Mouse (Mus musculus) spleen, postnatal 36 days (tissue): ENCODE data around the gene Icam1.

ENCODE experiments used
- DNase-seq, 2 experiments: peaks; one replicate each; pipeline ENCODE4 v3.0.0; 2022; ENCODE audit warnings: low spot score in 2 of 2, mixed read lengths in 1 of 2

Gene Icam1

DNA sequence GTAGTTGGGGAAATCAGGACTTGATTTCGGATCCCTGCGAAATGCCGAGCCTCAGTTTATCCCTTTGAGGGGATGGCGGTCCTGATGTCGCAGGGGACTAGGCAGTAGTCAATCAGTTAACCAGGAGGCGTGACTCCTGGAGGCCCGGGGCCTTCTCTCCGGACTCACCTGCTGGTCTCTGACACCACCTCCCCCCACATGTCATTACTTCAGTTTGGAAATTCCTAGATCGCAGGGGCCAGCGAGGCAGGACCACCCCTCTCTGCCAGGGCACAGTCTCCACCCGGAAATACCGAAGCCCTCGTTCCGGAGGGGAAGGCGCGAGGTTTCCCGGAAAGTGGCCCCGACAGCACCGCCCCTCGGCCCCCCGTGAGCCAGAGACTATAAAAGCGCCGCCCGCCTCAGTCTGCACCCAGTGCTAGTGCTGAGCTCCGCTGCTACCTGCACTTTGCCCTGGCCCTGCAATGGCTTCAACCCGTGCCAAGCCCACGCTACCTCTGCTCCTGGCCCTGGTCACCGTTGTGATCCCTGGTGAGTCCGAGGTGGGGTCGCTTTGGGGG is at the start of gene Icam1:
Gene Icam1, plus strand, starts transcription at position 415 of the 560 bp plus-strand sequence.
- DNase-seq: peak; percentile 85 to 87

DNA sequence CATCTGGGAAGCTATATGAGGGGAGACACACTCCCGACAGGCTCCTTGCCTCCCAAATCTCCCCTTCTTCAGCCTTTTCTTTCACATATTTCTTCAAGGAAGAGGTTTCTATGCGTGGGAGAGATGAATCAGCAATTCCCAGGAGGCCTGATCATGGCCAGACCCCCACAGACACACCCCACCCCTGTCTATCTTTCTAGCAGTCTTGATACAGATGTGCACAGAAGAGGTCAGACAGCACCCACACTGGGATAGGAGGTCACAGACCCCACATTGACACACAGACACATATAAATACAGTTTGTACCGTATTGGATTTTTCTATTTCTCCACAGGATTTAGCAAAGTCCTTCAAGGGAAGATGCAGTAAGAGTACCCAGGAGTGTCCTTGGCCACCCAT is 49.8 kb upstream of the Icam1 start:
- DNase-seq: no peak

DNA sequence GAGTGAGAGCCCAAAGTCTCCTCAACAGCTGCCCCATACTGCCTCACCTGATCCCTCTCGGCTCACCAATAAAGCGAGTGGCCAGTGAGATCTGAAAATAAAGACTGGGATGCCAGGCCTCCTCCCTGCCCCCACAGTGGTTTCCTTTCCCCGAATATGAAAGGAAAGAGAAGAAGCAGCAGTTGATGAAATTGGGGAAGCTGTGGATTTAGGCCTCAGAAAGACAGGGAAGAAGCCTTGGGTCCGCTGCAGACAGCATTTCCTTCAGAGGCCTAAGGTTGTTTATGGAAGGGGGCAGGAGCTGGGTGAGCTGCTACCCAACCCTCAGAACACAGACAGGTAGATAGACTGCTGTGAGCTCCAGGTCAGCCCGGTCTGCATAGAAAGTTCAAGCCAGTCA is 49.0 kb upstream of the Icam1 start:
- DNase-seq: no peak

- no peak for DNase-seq
These were observed 44.0 kb upstream of the Icam1 start for GRCm38 (mm10) chr9:20971751-20972140.

GRCm38 (mm10) chr9:20972141-20972992 is 43.4 kb upstream of the Icam1 start:
- DNase-seq: no peak

DNA sequence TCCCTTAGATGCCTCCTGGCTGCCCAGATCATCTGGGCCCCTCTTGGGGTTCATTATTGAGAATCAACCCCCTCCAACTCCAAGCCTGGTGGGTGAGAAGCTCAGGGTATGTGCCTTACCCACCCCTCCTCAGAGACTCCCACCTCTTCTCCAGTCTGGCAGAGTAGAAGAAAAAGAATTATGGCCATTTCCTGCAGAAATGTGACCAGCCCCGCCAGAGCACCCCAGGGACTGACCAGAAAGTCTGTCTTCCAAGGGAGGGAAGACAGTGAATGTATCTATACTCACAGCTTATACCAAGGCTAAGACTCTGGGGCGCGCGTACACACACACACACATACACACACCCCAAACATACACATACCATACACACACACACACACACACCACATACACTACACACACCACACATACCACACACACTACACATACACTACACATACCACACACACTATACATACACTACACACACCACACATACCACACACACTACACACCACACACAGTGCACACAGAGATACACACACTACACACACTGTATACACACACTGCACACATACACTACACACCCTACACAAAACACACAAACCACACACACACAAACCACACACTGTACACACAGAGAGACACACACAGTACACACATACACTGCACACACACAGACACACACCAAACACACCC is 42.6 kb upstream of the Icam1 start:
- DNase-seq: no peak

DNA sequence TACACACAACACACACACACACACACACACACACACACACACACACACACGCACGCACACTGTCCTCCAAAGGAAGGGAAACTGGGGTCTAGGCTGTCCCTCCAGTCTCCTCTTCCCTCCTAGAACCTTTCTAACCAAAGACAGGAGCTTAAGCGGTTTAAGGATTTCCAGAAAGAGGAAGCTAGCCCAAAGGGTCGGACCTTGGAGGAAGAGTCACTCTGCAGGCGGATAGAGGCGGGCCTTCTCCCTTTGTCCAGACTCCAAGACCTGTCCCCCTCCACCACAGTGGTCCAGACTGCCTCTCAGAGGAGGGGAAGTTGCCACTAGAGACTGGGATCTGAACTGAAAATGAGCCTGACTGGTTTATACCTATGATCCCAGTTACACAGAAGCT is 42.1 kb upstream of the Icam1 start:
- no peak for DNase-seq

- no peak for DNase-seq
These were observed 40.2 kb upstream of the Icam1 start for GRCm38 (mm10) chr9:20975431-20976215.

GRCm38 (mm10) chr9:20976216-20976960 is 39.4 kb upstream of the Icam1 start, which contains the start of gene S1pr2:
TSS of gene S1pr2 (minus strand) at chr9:20976781.
- peak; percentile 53 to 59 for DNase-seq

DNA sequence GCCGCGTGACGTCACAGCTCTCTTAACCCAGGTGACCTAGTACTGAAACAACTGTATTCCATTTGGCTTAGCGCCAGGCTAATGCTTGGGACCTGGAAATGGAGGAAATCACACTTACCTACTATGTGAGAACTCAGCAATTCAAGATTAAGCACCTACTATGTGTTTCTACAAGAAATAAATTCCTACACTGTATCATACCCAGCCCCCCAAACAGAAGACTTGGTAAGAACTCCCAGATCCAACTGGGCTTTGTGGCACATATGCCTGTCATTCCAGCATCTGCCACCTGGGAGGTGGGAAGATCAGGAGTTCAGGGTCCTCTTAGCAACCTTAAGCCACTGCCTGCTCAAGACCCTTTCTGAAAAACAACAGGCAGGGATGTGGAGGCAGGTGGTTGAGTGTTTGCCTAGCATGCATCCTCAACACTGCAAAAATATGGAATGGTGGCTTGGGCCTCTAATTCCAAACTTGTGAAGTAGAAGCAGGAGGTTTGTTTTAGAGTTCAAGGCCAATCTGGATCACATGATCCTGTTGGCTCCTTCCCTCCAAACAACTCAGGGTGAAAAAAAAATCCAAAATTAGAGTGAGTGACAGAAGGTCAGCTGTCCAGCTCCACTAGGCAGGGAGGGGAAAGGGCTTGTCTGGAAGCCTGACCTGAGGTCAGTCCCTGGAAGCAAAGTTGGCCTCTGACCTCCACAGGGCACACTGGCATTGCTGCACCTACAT is 38.7 kb upstream of the Icam1 start:
- DNase-seq: no peak

DNA sequence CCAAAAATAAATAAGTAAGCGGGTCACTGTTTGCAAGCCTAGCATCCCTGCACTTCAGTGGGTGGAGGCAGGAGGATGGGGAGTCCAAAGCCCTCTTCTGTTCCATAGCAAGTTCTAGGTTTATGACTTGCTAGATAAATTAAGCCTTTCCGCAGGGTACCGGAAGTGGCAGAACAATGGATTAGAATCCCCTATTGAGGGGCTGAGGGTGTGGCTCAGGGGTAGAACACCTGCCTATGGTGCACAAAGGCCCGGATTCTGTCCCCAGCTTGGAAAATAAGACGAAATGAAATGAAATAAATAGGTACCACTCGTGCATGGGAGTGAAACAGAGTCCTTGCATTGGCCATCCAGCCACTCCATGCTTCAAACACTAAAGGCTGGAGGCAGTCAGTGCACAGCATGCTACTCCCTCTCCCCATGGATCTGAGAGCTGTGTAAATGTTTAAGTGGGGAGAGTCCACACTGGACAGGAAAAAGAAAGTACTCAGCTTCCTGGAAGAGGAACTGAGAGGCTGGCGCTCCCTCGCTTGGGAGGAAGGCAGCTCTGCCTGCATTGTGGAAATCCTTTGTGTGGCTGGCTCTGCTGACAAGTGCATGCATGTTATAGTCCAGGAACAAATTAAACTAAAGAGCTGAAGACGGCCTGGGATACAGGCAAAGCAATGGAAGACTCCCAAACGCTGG is 37.2 kb upstream of the Icam1 start:
- DNase-seq: no peak

- DNase-seq: no peak
These were observed 36.6 kb upstream of the Icam1 start for GRCm38 (mm10) chr9:20979181-20979580.

DNA sequence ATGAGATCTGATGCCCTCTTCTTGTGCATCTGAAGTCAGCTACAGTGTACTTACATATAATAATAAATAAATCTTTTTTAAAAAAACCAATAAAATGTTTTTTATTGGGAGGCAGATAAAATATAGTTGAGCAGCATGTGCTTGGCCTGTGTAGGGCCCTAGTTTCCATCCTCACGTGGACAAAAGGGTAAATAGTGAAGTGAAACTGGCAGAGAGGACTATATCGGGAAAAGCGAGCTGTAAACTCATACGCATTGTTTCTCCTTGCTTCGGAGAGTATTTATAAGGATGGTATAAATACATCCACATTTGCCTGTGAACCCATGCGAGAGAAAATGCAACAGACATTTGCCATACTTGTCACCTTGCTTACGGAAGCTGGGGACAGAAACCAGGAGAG is 36.0 kb upstream of the Icam1 start:
- no peak for DNase-seq

DNA sequence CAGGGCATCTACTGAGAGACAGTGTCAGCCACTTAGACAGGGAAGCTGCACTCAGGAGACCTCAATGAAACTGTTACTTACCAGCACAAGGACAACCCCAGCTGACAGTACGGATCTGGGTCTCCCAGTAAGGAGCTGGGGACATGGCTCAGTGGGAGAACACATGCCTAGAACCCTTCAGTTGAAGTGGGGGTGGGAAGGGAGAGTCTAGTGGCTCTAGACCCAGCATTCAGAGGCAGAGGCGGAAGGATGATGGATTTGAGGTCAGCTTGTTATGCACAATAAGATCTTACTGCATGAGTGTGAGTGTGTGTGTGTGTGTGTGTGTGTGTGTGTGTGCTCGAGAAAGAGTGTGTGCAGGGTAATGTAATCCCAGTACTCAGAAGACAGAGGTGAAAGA is 33.6 kb upstream of the Icam1 start:
- no peak for DNase-seq

DNA sequence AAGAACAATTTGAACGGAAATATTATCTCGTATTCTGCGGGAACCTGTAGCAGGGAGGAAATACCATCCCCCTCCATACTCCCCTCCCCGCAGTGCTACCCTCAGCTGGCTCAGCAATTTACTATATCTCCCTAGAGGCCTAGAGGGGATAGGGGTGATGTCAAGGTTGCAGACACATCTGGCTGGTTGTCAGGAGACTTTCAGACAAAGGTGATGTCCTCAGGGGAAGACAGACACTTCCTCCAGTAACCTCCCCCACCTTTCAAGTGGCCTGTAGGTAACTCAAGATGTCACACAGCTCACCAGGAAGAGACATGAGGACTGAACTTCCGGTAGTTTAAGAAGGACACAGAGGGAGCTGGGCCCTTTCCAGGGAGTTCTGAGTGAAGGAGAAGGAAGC is 32.6 kb upstream of the Icam1 start:
- DNase-seq: no peak

DNA sequence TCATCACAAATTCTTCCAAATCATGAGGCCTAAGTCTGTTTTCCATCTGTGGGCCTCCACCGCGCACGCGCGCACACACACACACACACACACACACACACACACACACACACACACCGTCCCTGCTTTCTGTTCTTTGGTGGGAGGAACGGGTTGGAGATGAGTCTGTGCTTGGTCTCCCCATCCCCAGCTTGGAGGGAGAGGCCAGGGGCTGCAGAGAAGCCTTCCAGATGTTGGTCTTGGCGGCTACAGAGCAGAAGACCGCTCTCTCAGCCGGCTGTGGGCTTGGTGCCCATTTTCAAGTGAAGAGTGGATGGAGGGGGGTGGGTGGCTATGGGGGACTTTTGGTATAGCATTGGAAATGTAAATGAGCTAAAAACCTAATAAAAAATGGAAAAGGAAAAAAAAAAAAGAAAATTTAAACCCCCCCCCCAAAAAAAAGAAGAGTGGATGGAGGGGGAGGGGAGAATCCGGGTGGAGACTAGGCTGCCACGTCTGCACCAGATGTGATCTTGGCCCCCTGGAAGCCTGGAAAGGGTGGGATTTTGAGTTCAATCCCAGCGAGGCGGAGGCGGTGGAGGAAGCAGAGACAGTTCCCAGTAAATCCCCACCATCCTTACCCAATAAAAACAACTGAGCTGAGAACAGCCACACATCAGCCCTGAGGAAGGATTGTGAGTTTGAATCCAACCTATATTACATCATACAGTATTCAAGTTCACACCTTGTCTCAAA is 28.7 kb upstream of the Icam1 start:
- DNase-seq: no peak

DNA sequence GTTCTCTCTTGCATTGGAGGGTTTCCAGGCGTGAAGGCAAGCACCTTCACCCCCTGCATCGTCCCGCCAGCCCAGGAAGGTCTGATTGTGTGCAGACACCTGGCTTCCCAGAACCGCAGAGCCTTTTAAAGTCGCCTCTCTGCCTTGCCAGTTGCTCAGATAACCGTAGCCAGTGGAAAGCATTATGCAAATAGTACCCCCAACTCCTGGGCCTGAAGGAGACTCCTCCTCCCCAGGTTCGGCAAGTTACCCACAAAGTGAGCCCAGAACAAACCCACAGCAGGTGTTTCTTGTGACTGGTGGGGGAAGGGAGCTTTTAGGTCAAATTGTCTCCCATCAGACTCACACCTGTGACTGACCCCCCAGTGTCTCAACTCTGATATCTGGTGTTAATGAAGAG is 27.8 kb upstream of the Icam1 start:
- peak; percentile 22 to 34 for DNase-seq

- no peak for DNase-seq
These were observed 24.9 kb upstream of the Icam1 start for GRCm38 (mm10) chr9:20990861-20991260.

DNA sequence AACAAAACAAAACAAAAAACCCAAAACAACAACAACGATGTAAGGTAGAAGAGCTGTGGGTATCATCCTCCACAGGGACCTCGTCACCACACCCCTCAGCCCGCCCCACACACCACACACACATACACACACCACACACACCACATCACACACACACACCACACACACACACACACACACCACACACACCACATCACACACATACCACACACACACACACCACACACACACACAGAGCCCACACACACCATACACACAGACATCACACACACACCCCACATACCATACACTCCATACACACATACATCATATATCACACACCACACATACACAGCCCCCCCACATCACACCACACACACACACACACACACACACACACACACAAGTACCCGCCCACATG is 24.2 kb upstream of the Icam1 start:
- DNase-seq: no peak
